Mouse (Mus musculus): ENCODE results near the gene Cpne4.

- TF ChIP-seq CTCF (IDR thresholded peaks at IDR 0.05; ENCODE audit: low read depth, low read length) = no peak
- no peak for TF ChIP-seq POLR2A (IDR thresholded peaks at IDR 0.05; ENCODE audit: insufficient read depth, low read length)
- no peak for TF ChIP-seq EP300 (IDR thresholded peaks at IDR 0.05; ENCODE audit: insufficient read depth, low read depth, low read length)
These were observed 354.7 kb downstream of the Cpne4 start for GRCm38 (mm10) chr9:104901827-104902226.

All from ES-Bruce4 (cell line).